ENCODE assay signal across 8 mouse cellular contexts in the genomic region with DNA sequence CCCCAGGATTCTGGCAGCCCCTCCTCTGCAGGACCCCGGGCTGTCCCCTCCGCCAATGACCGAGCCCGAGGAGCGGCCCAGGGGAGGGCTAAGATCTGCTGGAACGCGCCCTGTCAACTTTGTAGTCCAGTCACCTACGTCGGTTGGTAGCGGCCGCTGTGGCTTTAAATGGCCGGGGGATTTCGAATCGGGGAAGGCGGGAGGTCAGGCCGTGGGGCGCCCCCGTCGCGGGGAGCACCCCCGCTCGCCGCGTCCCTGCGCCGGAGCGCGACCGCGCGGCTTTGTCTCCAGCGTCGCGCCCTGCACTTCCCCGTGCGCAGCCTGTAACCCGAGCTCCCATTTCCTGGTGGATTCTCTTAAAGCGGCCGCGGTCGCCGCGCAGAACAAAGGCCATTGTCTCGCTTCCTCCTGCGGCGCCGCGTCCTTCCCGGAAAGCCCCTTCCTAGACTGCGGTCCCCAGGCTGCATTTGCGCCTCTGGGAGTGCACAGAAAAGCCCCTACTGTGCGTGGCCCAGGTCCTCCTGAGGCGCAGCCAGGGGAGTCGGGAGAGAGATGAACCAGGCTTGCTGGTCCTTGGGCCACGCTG. TPM values are rescaled to one million over a fixed set of nuclear protein-coding genes. Genes with fewer than 3 reads are reported as not detected.
DNase-seq lines count a peak whose midpoint lies in the region; ATAC-seq and TF ChIP-seq lines count a peak whose summit lies in the region.

No protein-coding gene starts in this region.

- H3ac ChIP-seq in C2C12 (ENCODE audit: control insufficient read depth, insufficient read length, low read depth): peak overlapping the region; percentile 83

- no peaks in the 10 kb centered on the region for H3K36me3 ChIP-seq in C2C12 (ENCODE audit: control insufficient read depth, insufficient read depth)
- H3K36me3 ChIP-seq in embryonic facial prominence, embryonic 15.5 days: no peaks in the 10 kb centered on the region
- no peaks in the 10 kb centered on the region for H3K36me3 ChIP-seq in heart, embryonic 12.5 days
- no peaks in the 10 kb centered on the region for H3K36me3 ChIP-seq in kidney, postnatal 0 days (ENCODE audit: insufficient read depth, low read length)
- no peaks in the 10 kb centered on the region for H3K36me3 ChIP-seq in liver, embryonic 13.5 days
- no peaks in the 10 kb centered on the region for H3K36me3 ChIP-seq in stomach, embryonic 15.5 days

- H3K4me1 ChIP-seq in bone marrow, adult 2 months (ENCODE audit: control insufficient read depth, insufficient read depth, low read length): peaks cover 3% of the 10 kb centered on the region; the same call in 1 of the 2 replicates
- peaks cover 32% of the 10 kb centered on the region for H3K4me1 ChIP-seq in embryonic facial prominence, embryonic 15.5 days
- peaks cover 33% of the 10 kb centered on the region for H3K4me1 ChIP-seq in heart, embryonic 12.5 days (replicated peaks)
- peaks cover 15% of the 10 kb centered on the region; the same call in 1 of the 2 replicates for H3K4me1 ChIP-seq in kidney, postnatal 0 days (replicated peaks; ENCODE audit: insufficient read depth, low read length)
- H3K4me1 ChIP-seq in liver, embryonic 13.5 days (replicated peaks): peaks cover 40% of the 10 kb centered on the region
- H3K4me1 ChIP-seq in stomach, embryonic 15.5 days: peaks cover 23% of the 10 kb centered on the region

- peak overlapping the region; percentile 57 for H3K4me2 ChIP-seq in embryonic facial prominence, embryonic 15.5 days (replicated peaks)
- H3K4me2 ChIP-seq in heart, embryonic 12.5 days: peak overlapping the region; percentile 73
- H3K4me2 ChIP-seq in kidney, postnatal 0 days (ENCODE audit: low read length): peak overlapping the region; percentile 79
- peak overlapping the region; percentile 92 for H3K4me2 ChIP-seq in liver, embryonic 13.5 days
- peak overlapping the region; percentile 66 for H3K4me2 ChIP-seq in stomach, embryonic 15.5 days

- H3K4me3 ChIP-seq in C2C12 (ENCODE audit: insufficient read depth, poor library complexity, severe bottlenecking): peak overlapping the region; percentile 90
- peak overlapping the region; percentile 97 for H3K4me3 ChIP-seq in bone marrow, adult 2 months (replicated peaks; ENCODE audit: control insufficient read depth, low read depth, low read length)
- peak overlapping the region; percentile 60 for H3K4me3 ChIP-seq in embryonic facial prominence, embryonic 15.5 days (replicated peaks)
- peak overlapping the region; percentile 77 for H3K4me3 ChIP-seq in heart, embryonic 12.5 days
- peak overlapping the region; percentile 79 for H3K4me3 ChIP-seq in kidney, postnatal 0 days (replicated peaks; ENCODE audit: low read depth, low read length)
- peak overlapping the region; percentile 77 for H3K4me3 ChIP-seq in liver, embryonic 13.5 days (replicated peaks)
- H3K4me3 ChIP-seq in stomach, embryonic 15.5 days (replicated peaks): peak overlapping the region; percentile 64

- H3K79me3 ChIP-seq in C2C12 (ENCODE audit: low read depth): peaks cover 37% of the 10 kb centered on the region

- peak; percentile 91 for ATAC-seq in embryonic facial prominence, embryonic 15.5 days (ENCODE audit: insufficient number of reproducible peaks, low FRiP score, low TSS enrichment, low read depth)
- ATAC-seq in heart, embryonic 12.5 days (ENCODE audit: insufficient number of reproducible peaks, low FRiP score): peak; percentile 91
- ATAC-seq in kidney, postnatal 0 days (replicated peaks; ENCODE audit: low FRiP score, low read depth): peak; percentile 91
- ATAC-seq in liver, embryonic 13.5 days (ENCODE audit: low read depth): peak; percentile 80
- peak; percentile 89 for ATAC-seq in stomach, embryonic 15.5 days (ENCODE audit: insufficient read depth, low FRiP score, low read depth)

- peaks cover 41% of the 10 kb centered on the region for H3K79me2 ChIP-seq in C2C12 (ENCODE audit: control insufficient read depth, insufficient read depth)

- H3K27ac ChIP-seq in bone marrow, adult 2 months (ENCODE audit: control insufficient read depth, insufficient read depth, low read depth, low read length, poor library complexity): peak overlapping the region; percentile 99
- H3K27ac ChIP-seq in embryonic facial prominence, embryonic 15.5 days (replicated peaks): peak overlapping the region; percentile 100
- H3K27ac ChIP-seq in heart, embryonic 12.5 days (ENCODE audit: poor library complexity, severe bottlenecking): peak overlapping the region; percentile 100
- H3K27ac ChIP-seq in kidney, postnatal 0 days: peak overlapping the region; percentile 100
- H3K27ac ChIP-seq in liver, embryonic 13.5 days: peak overlapping the region; percentile 87
- H3K27ac ChIP-seq in stomach, embryonic 15.5 days: peak overlapping the region; percentile 100

- TF ChIP-seq CTCF in C2C12 (IDR thresholded peaks at IDR 0.05; ENCODE audit: control insufficient read depth, insufficient read depth, insufficient read length): no peak
- TF ChIP-seq CTCF in bone marrow, adult 2 months (IDR thresholded peaks at IDR 0.05; ENCODE audit: control insufficient read depth, insufficient read depth, low read length): no peak
- TF ChIP-seq CTCF in kidney, postnatal 0 days (IDR thresholded peaks at IDR 0.05; ENCODE audit: low read depth): no peak; the same call in 1 of the 2 replicates

- H3K9ac ChIP-seq in embryonic facial prominence, embryonic 15.5 days: peak overlapping the region; percentile 86
- peak overlapping the region; percentile 88 for H3K9ac ChIP-seq in heart, embryonic 12.5 days
- peak overlapping the region; percentile 92 for H3K9ac ChIP-seq in kidney, postnatal 0 days (ENCODE audit: low read depth, low read length)
- peak overlapping the region; percentile 82 for H3K9ac ChIP-seq in liver, embryonic 13.5 days
- peak overlapping the region; percentile 96 for H3K9ac ChIP-seq in stomach, embryonic 15.5 days

- DNase-seq in kidney, postnatal 0 days (ENCODE audit: low spot score): peak; percentile 96
- DNase-seq in liver, embryonic 13.5 days: peak; percentile 52
- peak; percentile 92 for DNase-seq in neural tube, embryonic 10.5 days (ENCODE audit: extremely low spot score, low spot score)

- TF ChIP-seq POLR2A in bone marrow, adult 2 months (IDR thresholded peaks at IDR 0.05; ENCODE audit: borderline replicate concordance, control insufficient read depth, low read depth, low read length): peak; percentile 44; the same call in 1 of the 2 replicates

- WGBS in bone marrow, adult 2 months: under 1% methylated on average over 55 of the region's 55 CpGs
- WGBS in embryonic facial prominence, embryonic 15.5 days: under 1% methylated on average over 55 of the region's 55 CpGs
- WGBS in heart, embryonic 12.5 days: under 1% methylated on average over 55 of the region's 55 CpGs
- under 1% methylated on average over 55 of the region's 55 CpGs for WGBS in kidney, postnatal 0 days
- under 1% methylated on average over 55 of the region's 55 CpGs for WGBS in liver, embryonic 13.5 days (ENCODE audit: insufficient replicate concordance)
- under 1% methylated on average over 55 of the region's 55 CpGs for WGBS in stomach, embryonic 15.5 days

- H3K9me3 ChIP-seq in embryonic facial prominence, embryonic 15.5 days (replicated peaks): no peaks in the 10 kb centered on the region
- no peaks in the 10 kb centered on the region for H3K9me3 ChIP-seq in heart, embryonic 12.5 days (replicated peaks)
- H3K9me3 ChIP-seq in kidney, postnatal 0 days (replicated peaks; ENCODE audit: low read length): no peaks in the 10 kb centered on the region
- H3K9me3 ChIP-seq in liver, embryonic 13.5 days (replicated peaks): no peaks in the 10 kb centered on the region
- H3K9me3 ChIP-seq in stomach, embryonic 15.5 days: no peaks in the 10 kb centered on the region

- H3K27me3 ChIP-seq in C2C12 (ENCODE audit: control insufficient read depth, insufficient read depth, insufficient read length): no peaks in the 10 kb centered on the region
- no peaks in the 10 kb centered on the region for H3K27me3 ChIP-seq in embryonic facial prominence, embryonic 15.5 days
- no peaks in the 10 kb centered on the region for H3K27me3 ChIP-seq in heart, embryonic 12.5 days (replicated peaks)
- no peaks in the 10 kb centered on the region for H3K27me3 ChIP-seq in kidney, postnatal 0 days (ENCODE audit: insufficient read depth, low read length)
- H3K27me3 ChIP-seq in liver, embryonic 13.5 days: no peaks in the 10 kb centered on the region
- H3K27me3 ChIP-seq in stomach, embryonic 15.5 days (replicated peaks): no peaks in the 10 kb centered on the region

TF ChIP-seq in C2C12, 6 proteins besides CTCF, POLR2A, EP300 and RAD21:
- TF ChIP-seq MYOD1 (IDR thresholded peaks at IDR 0.05; ENCODE audit: control insufficient read depth, insufficient read length, low read depth) (no peak), MYOG (IDR thresholded peaks at IDR 0.05; ENCODE audit: control insufficient read depth, extremely low read depth, insufficient read length) (no peak), MAX (IDR thresholded peaks at IDR 0.05) (peak; percentile 64), FOSL1 (IDR thresholded peaks at IDR 0.05; ENCODE audit: insufficient read depth, low read length, poor library complexity, severe bottlenecking) (no peak), USF1 (IDR thresholded peaks at IDR 0.05; ENCODE audit: low read depth) (no peak)

RNA-seq across cellular contexts. Expression of gene Etv6, which starts 0.5 kb away (rescaled TPM):
- 8.5 TPM for polyA plus RNA-seq in C2C12 (2012; fragmentation: generic; extraction: Trizol)
- polyA plus RNA-seq in bone marrow, adult 2 months (2011; ENCODE audit: insufficient read depth, insufficient read length, low replicate concordance, missing spikeins): 6.6 and 10.9 TPM in 2 replicates
- polyA plus RNA-seq in embryonic facial prominence, embryonic 15.5 days (2015; fragmentation: Nextera tagmentation; extraction: Ambion mirVana): 11.6 TPM in 2 replicates
- 19.9 and 20.9 TPM in 2 replicates for polyA plus RNA-seq in heart, embryonic 12.5 days (2016; fragmentation: Nextera tagmentation; extraction: Ambion mirVana)
- polyA plus RNA-seq in kidney, postnatal 0 days (2015; fragmentation: Nextera tagmentation; extraction: Ambion mirVana): 8.9 and 9.2 TPM in 2 replicates
- 3.5 and 4.6 TPM in 2 replicates for polyA plus RNA-seq in liver, embryonic 13.5 days (2015; fragmentation: Nextera tagmentation; extraction: Ambion mirVana)
- polyA plus RNA-seq in stomach, embryonic 15.5 days (2015; fragmentation: Nextera tagmentation; extraction: Ambion mirVana): 13.6 and 13.8 TPM in 2 replicates

Comparison
In these comparisons a context has a peak if more than half of its experiments do, and no peak if none do; other contexts are left out.
1. Peak in every context shown above with its lines: DNase-seq, ATAC-seq, H3K4me3 ChIP-seq and H3K27ac ChIP-seq.